11 mouse cellular contexts compared by ENCODE assay signal in genomic region chr6:88886417-88886967, GRCm38 (mm10). TPM values are rescaled to one million over a fixed set of nuclear protein-coding genes. Genes with fewer than 3 reads are reported as not detected.
DNase-seq lines count a peak whose midpoint lies in the region; ATAC-seq and TF ChIP-seq lines count a peak whose summit lies in the region.
"Had no signal": no experiment of that assay in that cellular context is flagged by ENCODE, and none has a peak within 500 bp of the region (broad histone marks: within the 10 kb centered on the region; RNA-seq: fewer than 3 reads in every experiment).

No protein-coding gene starts in this region.

- H3K4me3 ChIP-seq in neural tube, embryonic 11.5 days (ENCODE audit: low read depth, low read length), result no peak overlapping the region
- H3K4me3 ChIP-seq in hindbrain, embryonic 13.5 days, result no peak overlapping the region
- H3K4me3 ChIP-seq in myocyte, result no peak overlapping the region
- no peak overlapping the region for H3K4me3 ChIP-seq in kidney, embryonic 16.5 days (ENCODE audit: low read length)

- no peaks in the 10 kb centered on the region for H3K9me3 ChIP-seq in neural tube, embryonic 11.5 days (ENCODE audit: control insufficient read depth, low read length)
- no peaks in the 10 kb centered on the region for H3K9me3 ChIP-seq in hindbrain, embryonic 13.5 days
- H3K9me3 ChIP-seq in kidney, embryonic 16.5 days (ENCODE audit: low read length), result no peaks in the 10 kb centered on the region

- DNase-seq in neural tube, embryonic 11.5 days (ENCODE audit: low spot score), result peak; percentile 50
- no peak for DNase-seq in neural tube, embryonic 10.5 days (ENCODE audit: extremely low spot score, low spot score)
- DNase-seq in thymus, postnatal 4 days, result peak; percentile 77
- no peak for DNase-seq in layer of hippocampus, adult 9-10 months (ENCODE audit: low spot score)
- no peak for DNase-seq in testis, postnatal 10 days (ENCODE audit: low spot score)
- DNase-seq: adrenal gland, postnatal 14 days; kidney, postnatal 14 days; layer of hippocampus, postnatal 36 days had no signal

- no peak overlapping the region for H3ac ChIP-seq in myocyte (ENCODE audit: control insufficient read depth, insufficient read length)

- H3K36me3 ChIP-seq in neural tube, embryonic 11.5 days (ENCODE audit: control insufficient read depth, insufficient read depth, low read length), result peaks cover 46% of the 10 kb centered on the region
- H3K36me3 ChIP-seq in hindbrain, embryonic 13.5 days, result peaks cover 74% of the 10 kb centered on the region
- peaks cover 7% of the 10 kb centered on the region for H3K36me3 ChIP-seq in myocyte (ENCODE audit: control insufficient read depth, insufficient read depth)
- peaks cover 93% of the 10 kb centered on the region for H3K36me3 ChIP-seq in kidney, embryonic 16.5 days (ENCODE audit: insufficient read depth, low read length)

- no peak overlapping the region for H3K4me2 ChIP-seq in neural tube, embryonic 11.5 days (ENCODE audit: low read depth)
- no peak overlapping the region for H3K4me2 ChIP-seq in hindbrain, embryonic 13.5 days
- H3K4me2 ChIP-seq in myocyte (ENCODE audit: low read depth), result no peak overlapping the region
- H3K4me2 ChIP-seq in kidney, embryonic 16.5 days (replicated peaks; ENCODE audit: low read depth, low read length), result no peak overlapping the region

- no peaks in the 10 kb centered on the region for H3K4me1 ChIP-seq in neural tube, embryonic 11.5 days (ENCODE audit: control insufficient read depth, insufficient read depth, low read length)
- H3K4me1 ChIP-seq in hindbrain, embryonic 13.5 days (replicated peaks), result peaks cover 8% of the 10 kb centered on the region
- no peaks in the 10 kb centered on the region for H3K4me1 ChIP-seq in kidney, embryonic 16.5 days (ENCODE audit: insufficient read depth, low read length)

- peak; percentile 79 for ATAC-seq in neural tube, embryonic 11.5 days (ENCODE audit: insufficient read depth, low FRiP score, low TSS enrichment)
- ATAC-seq in hindbrain, embryonic 13.5 days (ENCODE audit: low FRiP score), result peak; percentile 50
- ATAC-seq in kidney, embryonic 16.5 days (ENCODE audit: low FRiP score, low TSS enrichment), result no peak

- no peak overlapping the region for H3K27ac ChIP-seq in neural tube, embryonic 11.5 days (ENCODE audit: low read depth, low read length)
- H3K27ac ChIP-seq in hindbrain, embryonic 13.5 days, result peak overlapping the region; percentile 61; the same call in 1 of the 2 replicates
- H3K27ac ChIP-seq in kidney, embryonic 16.5 days (ENCODE audit: low read length), result no peak overlapping the region

- no peak overlapping the region for H3K9ac ChIP-seq in neural tube, embryonic 11.5 days (ENCODE audit: low read length)
- H3K9ac ChIP-seq in hindbrain, embryonic 13.5 days, result no peak overlapping the region
- H3K9ac ChIP-seq in kidney, embryonic 16.5 days (replicated peaks; ENCODE audit: low read length), result no peak overlapping the region

- TF ChIP-seq POLR2A in myocyte (IDR thresholded peaks at IDR 0.05; ENCODE audit: insufficient read length, low read depth), result no peak

- H3K27me3 ChIP-seq in neural tube, embryonic 11.5 days (ENCODE audit: control insufficient read depth, insufficient read depth, low read length), result no peaks in the 10 kb centered on the region
- no peaks in the 10 kb centered on the region for H3K27me3 ChIP-seq in hindbrain, embryonic 13.5 days
- H3K27me3 ChIP-seq in myocyte (ENCODE audit: control insufficient read depth, insufficient read depth, insufficient read length), result no peaks in the 10 kb centered on the region
- no peaks in the 10 kb centered on the region for H3K27me3 ChIP-seq in kidney, embryonic 16.5 days (ENCODE audit: insufficient read depth, low read length)

- WGBS in neural tube, embryonic 11.5 days, result 81% methylated on average over 2 of the region's 2 CpGs
- 42% methylated on average over 2 of the region's 2 CpGs for WGBS in hindbrain, embryonic 13.5 days
- 91% methylated on average over 2 of the region's 2 CpGs for WGBS in kidney, embryonic 16.5 days

- no peaks in the 10 kb centered on the region for H3K79me2 ChIP-seq in myocyte (ENCODE audit: control insufficient read depth, insufficient read depth)

TF ChIP-seq in myocyte, 11 proteins besides CTCF, POLR2A, EP300 and RAD21:
- TF ChIP-seq TCF3 (IDR thresholded peaks at IDR 0.05; ENCODE audit: insufficient read length, low read depth) (peak; percentile 100), MYOG (IDR thresholded peaks at IDR 0.05; ENCODE audit: control insufficient read depth in 1 of 3, insufficient read depth in 1 of 3, insufficient read length in 2 of 3, low read depth in 2 of 3) (peak; percentile 68 to 99 (median 98)), MAX (IDR thresholded peaks at IDR 0.05; ENCODE audit: low read depth) (no peak), MYOD1 (IDR thresholded peaks at IDR 0.05; ENCODE audit: control insufficient read depth in 1 of 3, insufficient read length in 2 of 3, low read depth in 2 of 3) (peak; percentile 67 to 99 (median 97)), TCF12 (IDR thresholded peaks at IDR 0.05; ENCODE audit: insufficient read depth, poor library complexity, severe bottlenecking) (peak; percentile 99)

RNA-seq across cellular contexts. Expression of gene Podxl2, which starts 11.6 kb away (rescaled TPM):
- 129 and 135 TPM in 2 replicates for polyA plus RNA-seq in neural tube, embryonic 11.5 days (2014; fragmentation: Nextera tagmentation; extraction: Ambion mirVana)
- 546 and 595 TPM in 2 replicates for polyA plus RNA-seq in hindbrain, embryonic 13.5 days (2015; fragmentation: Nextera tagmentation; extraction: Ambion mirVana)
- polyA plus RNA-seq in myocyte (2012; fragmentation: generic; extraction: Trizol), result 3.4 TPM
- 43.0 and 48.9 TPM in 2 replicates for polyA plus RNA-seq in kidney, embryonic 16.5 days (2015; fragmentation: Nextera tagmentation; extraction: Ambion mirVana)

RNA-seq across cellular contexts. Expression of gene Mcm2, which starts 12.1 kb away (rescaled TPM):
- polyA plus RNA-seq in neural tube, embryonic 11.5 days (2014; fragmentation: Nextera tagmentation; extraction: Ambion mirVana), result 194 and 219 TPM in 2 replicates
- polyA plus RNA-seq in hindbrain, embryonic 13.5 days (2015; fragmentation: Nextera tagmentation; extraction: Ambion mirVana), result 43.0 and 43.7 TPM in 2 replicates
- polyA plus RNA-seq in myocyte (2012; fragmentation: generic; extraction: Trizol), result 42.1 TPM
- 151 and 157 TPM in 2 replicates for polyA plus RNA-seq in kidney, embryonic 16.5 days (2015; fragmentation: Nextera tagmentation; extraction: Ambion mirVana)

RNA-seq across cellular contexts. Expression of gene Tpra1, which starts 15.6 kb away (rescaled TPM):
- 44.8 and 48.8 TPM in 2 replicates for polyA plus RNA-seq in neural tube, embryonic 11.5 days (2014; fragmentation: Nextera tagmentation; extraction: Ambion mirVana)
- 73.6 and 78.8 TPM in 2 replicates for polyA plus RNA-seq in hindbrain, embryonic 13.5 days (2015; fragmentation: Nextera tagmentation; extraction: Ambion mirVana)
- polyA plus RNA-seq in myocyte (2012; fragmentation: generic; extraction: Trizol), result 27.3 TPM
- polyA plus RNA-seq in kidney, embryonic 16.5 days (2015; fragmentation: Nextera tagmentation; extraction: Ambion mirVana), result 95.5 and 98.8 TPM in 2 replicates

RNA-seq across cellular contexts. Expression of gene Abtb1, which starts 44.7 kb away (rescaled TPM):
- 22.9 and 28.4 TPM in 2 replicates for polyA plus RNA-seq in neural tube, embryonic 11.5 days (2014; fragmentation: Nextera tagmentation; extraction: Ambion mirVana)
- polyA plus RNA-seq in hindbrain, embryonic 13.5 days (2015; fragmentation: Nextera tagmentation; extraction: Ambion mirVana), result 36.3 and 38.2 TPM in 2 replicates
- 23.6 TPM for polyA plus RNA-seq in myocyte (2012; fragmentation: generic; extraction: Trizol)
- 43.9 and 44.6 TPM in 2 replicates for polyA plus RNA-seq in kidney, embryonic 16.5 days (2015; fragmentation: Nextera tagmentation; extraction: Ambion mirVana)

Comparison
In these comparisons a context has a peak if more than half of its experiments do, and no peak if none do; other contexts are left out.
1. DNase-seq: peak in neural tube, embryonic 11.5 days (single experiment) and thymus, postnatal 4 days (single experiment); none in neural tube, embryonic 10.5 days (single experiment), layer of hippocampus, adult 9-10 months (single experiment) and testis, postnatal 10 days (single experiment).
2. RNA of gene Podxl2, which starts 11.6 kb away (polyA plus RNA-seq): 546 to 595 TPM in hindbrain, embryonic 13.5 days, 129 to 135 TPM in neural tube, embryonic 11.5 days and 43.0 to 48.9 TPM in kidney, embryonic 16.5 days; 3.4 TPM in myocyte (single experiment); every median in the first group is over 10 times any median in the second.